Mouse (Mus musculus) myocyte (in vitro differentiated cells): ENCODE measurements around the gene Coq10b.

Source experiments
- MYOD1 ChIP-seq, 3 experiments: IDR thresholded peaks; one replicate each; pipeline ENCODE4 v1.6.1; 2011; ENCODE audit warnings: control low read depth in 2 of 3, low read depth in 2 of 3, mild to moderate bottlenecking in 2 of 3, moderate library complexity in 1 of 3; ENCODE audit not compliant: insufficient read length in 2 of 3, control insufficient read depth in 1 of 3
- MYOG ChIP-seq, 3 experiments: IDR thresholded peaks; one replicate each; pipeline ENCODE4 v1.6.1; 2011; ENCODE audit warnings: control low read depth in 2 of 3, low read depth in 2 of 3, mild to moderate bottlenecking in 2 of 3; ENCODE audit not compliant: insufficient read length in 2 of 3, control insufficient read depth in 1 of 3, insufficient read depth in 1 of 3
- POLR2A ChIP-seq: IDR thresholded peaks from one replicate; pipeline ENCODE4 v1.6.1; 2011; ENCODE audit warnings: low read depth, mild to moderate bottlenecking, control low read depth, moderate library complexity; ENCODE audit not compliant: insufficient read length
- TCF3 ChIP-seq: IDR thresholded peaks from one replicate; pipeline ENCODE4 v1.6.1; 2011; ENCODE audit warnings: low read depth, control low read depth; ENCODE audit not compliant: insufficient read length
- USF1 ChIP-seq: IDR thresholded peaks from one replicate; pipeline ENCODE4 v1.6.1; 2011; ENCODE audit warnings: low read depth, mild to moderate bottlenecking, control low read depth, moderate library complexity

GRCm38 (mm10) chr1:55107644-55108043, 55.1 kb downstream of the Coq10b start:
- TF ChIP-seq MYOG (IDR thresholded peaks at IDR 0.05; ENCODE audit: control insufficient read depth in 1 of 3, insufficient read depth in 1 of 3, insufficient read length in 2 of 3, low read depth in 2 of 3) = no peak
- TF ChIP-seq MYOD1 (IDR thresholded peaks at IDR 0.05; ENCODE audit: control insufficient read depth in 1 of 3, insufficient read length in 2 of 3, low read depth in 2 of 3) = no peak
- no peak for TF ChIP-seq POLR2A
- TF ChIP-seq USF1 = no peak
- no peak for TF ChIP-seq TCF3
